Mouse (Mus musculus) adrenal gland, adult 18-20 months (tissue): ENCODE results near the gene Gm26558. TPM values are rescaled to one million over a fixed set of nuclear protein-coding genes. Genes with fewer than 3 reads are reported as not detected.

Source experiments
- DNase-seq, 2 experiments: peaks; one replicate each; pipeline ENCODE4 v3.0.0; 2021 to 2022; ENCODE audit warnings: low spot score in 2 of 2
- long read RNA-seq, 2 experiments: library from polyadenylated mRNA; stranded (forward); transcript quantifications; one replicate each; pipeline ENCODE4 v2.0.0; 2021
- total RNA-seq, 2 experiments: library from RNA; stranded (reverse); gene quantifications; 1 replicate in 1 of 2; 2 replicates in 1 of 2; pipeline ENCODE4 v1.2.3; 2021

Gm26558 gene
- total RNA-seq, result 1 to 10 TPM in 1 of 2 experiments, not detected in 1; 1.1 TPM
- long read RNA-seq, experiment 1, result 0 reads
- long read RNA-seq, experiment 2, result 0 reads

DNA sequence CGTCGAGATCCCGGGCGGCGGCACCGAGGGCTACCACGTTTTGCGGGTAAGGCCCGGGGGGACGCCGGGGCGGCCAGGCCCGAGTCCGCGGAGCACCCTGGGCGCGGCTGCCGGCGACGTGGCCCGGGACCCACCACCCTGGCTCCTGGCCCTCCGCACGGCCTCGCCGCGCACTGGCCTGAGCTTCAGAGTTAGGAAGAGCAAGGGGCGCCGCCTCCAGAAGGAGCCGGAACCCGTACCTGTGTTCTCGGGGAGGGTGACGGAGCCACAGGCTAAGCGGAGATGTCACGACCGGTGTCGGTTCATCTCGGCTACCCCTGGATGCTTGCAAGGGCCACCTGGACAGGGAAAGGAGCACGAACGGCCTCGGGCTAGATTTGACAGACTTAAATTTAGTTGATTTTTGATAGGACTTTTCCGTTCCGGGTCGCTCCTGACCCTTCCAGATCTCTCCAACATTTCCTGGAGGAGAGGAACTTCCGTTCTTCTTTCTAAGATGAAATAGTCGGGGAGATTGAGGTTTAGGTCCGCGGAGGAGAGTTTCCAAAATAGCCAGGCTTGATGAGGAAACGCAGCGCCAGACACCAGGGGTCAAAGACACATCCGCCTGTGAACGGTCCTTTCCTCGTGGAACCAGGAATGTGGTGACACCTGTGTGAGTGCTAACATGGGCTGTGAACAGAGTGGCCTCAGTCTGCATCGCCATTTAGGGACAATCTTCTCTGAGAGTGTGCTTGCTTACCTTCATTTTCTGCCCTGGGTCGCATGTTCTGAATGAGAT lies at the start of gene Gm26558:
Gene Gm26558 (minus strand): TSS at position 394 of the 781 bp plus-strand sequence.
- no peak for DNase-seq

DNA sequence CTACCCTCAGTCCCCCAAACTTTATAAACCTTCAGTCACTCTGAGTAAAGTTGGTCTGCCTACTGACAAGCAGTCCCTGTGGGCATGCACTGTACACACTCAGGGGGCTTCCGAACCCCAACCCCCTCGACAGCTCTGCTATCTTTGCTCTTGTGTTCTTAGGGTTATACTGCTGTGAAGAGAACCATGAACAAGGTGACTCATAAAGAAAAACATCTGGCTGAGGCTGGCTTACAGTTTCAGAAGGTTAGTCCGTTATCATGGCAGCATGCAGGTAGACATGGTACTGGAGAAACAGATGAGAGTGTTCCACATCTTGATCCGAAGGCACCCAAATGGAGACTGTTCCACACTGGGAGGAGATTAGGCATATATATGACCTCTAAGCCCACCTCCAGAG lies 49.0 kb upstream of the Gm26558 start:
- no peak for DNase-seq

DNA sequence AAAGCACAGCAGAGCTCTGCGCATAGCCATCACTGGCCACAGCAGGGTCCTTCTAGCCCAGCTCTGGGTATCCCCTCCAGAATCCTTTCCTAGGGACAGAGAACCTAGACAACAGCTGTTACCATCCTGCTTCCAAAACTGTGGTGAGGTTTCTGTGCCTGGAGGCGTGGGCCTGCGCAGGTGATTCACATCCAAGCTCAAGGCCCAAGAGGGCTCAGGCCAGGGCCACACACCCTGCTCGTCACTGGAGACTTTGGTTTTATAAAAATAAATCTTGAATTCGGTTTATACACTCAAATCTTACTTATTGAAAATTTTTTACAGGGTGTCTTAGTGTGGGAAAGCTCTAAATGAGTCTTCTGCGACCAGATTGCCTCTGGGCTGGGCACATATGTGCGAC lies 48.3 kb upstream of the Gm26558 start:
- no peak for DNase-seq

DNA sequence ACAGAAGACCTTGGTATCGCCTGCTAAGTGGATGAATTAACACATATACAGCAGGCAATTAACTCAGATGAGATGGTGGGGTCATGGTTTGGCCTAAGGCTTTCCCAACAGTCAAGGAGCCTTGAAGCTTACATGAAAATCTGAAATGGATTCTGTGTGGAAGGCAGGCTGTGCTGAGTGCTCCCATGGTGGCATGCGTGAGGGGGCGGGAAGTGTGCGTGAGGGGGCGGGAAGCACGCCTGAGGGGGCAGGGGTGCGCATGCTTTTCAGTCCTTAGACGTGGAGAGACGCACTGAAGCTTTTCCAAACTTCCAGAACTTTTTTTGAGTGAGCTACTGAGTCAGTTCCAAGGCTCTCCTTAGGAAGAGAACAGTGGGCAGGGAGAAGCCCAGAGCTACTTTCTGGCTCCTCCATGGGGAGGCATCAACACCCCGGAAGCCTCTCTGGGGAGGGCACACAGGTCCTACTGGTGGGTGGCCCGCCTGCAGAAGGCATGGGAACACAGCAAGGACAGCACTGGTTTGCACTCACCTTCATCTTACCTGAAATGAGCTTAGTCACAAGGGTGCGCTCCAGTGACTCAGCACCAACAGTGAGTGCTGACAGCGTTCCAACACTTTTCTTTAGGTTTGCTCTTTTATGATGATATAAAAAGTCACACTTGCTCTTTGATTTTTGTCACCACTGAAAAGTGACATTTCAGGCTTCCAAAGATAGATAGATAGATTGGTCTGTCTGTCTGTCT lies 47.2 kb upstream of the Gm26558 start:
- DNase-seq, result no peak

DNA sequence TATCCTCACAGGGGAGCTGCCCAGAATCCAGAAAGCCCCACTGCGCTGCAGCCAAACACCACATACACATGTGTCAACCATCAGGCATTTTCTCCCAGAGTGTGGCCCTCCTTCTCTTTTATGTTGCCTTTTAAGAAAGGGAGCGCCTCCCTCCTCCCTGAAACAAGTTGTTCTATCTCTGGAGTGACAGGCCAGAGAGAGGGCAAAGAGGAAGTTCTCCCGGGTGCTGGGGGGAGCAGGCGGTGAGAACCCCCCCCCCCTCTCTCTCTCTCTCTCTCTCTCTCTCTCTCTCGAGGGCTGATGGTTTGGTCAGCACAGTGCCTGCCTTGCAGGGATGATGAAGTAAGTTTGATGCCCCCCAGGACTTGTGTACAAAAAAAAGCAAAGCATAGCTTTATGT lies 40.5 kb upstream of the Gm26558 start:
- no peak for DNase-seq

DNA sequence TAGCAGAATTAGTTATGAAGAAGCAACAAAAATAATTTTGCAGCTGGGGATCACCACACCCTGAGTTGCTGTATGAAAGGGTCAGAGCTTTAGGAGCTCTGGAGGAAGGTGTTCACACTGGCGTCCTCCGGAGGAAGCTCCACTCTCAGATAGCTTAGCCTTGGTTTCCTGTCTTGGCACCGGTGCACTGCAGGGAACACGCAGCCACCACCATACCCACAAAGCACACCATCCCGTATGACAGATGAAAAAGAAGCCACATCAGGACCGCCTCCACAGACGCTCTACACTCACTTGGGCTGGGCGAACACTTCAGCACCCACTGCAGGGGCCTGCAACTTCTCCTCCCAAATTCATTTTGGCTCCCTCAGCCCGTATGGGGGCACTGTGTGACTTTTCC lies 39.7 kb upstream of the Gm26558 start:
- no peak for DNase-seq

DNA sequence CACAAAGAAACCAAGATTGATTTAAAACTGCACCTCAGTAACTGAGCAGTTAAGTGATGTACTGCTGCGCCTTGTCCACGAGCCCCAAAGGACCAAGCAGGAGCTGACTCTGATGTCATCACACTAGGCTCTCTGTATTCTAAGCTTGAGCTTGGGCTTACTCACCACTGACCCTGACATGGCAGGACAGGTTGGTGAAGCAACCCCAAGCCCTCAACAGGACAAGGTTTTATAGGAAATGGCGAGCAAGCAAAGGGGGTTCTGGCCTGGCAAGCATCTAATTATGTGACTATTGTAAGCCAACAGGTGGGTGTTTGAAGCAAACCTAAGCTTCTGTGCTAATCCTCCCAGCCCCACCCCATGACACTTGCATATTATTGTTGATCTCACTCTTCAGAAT lies 38.9 kb upstream of the Gm26558 start:
- DNase-seq, result no peak

DNA sequence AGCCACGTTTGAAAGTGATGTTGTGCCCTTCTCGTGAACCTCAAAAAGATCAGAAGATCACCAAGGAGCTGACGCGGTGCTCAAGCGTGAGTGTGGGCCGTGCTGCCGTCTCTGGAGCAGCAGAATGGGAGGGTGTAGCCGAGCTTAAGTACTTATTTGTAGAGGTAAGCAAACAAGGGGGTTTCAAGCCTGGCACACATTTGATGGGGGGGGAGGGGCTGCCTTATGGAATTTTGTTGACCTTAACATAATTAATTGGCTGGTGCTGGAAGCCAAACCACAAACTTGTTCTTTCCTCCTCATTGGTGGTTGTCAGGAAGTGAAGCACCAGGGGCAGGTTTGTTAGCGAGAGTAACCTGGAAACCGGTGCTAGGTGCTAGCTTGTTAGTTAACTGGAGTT lies 33.8 kb upstream of the Gm26558 start:
- no peak for DNase-seq

DNA sequence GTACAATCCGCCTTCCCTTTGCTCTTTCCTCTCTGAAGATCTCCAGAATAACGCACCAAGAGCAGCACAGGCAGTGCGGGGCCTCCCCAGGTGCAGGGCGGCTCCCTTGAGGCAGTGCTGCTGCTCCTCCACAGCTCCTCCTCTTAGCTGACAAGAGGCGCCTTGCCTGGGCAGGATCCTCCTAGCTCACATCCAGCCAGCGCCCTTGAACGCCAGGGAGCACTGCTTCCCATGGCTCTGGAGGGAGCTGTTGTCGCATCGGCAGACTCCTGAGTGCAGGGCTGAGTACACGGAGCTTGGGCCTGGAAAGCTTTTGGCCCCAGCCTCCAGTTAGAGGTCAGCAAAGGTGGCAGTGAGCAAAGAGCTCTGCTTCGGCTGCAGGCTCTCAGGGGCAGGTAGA lies 28.3 kb upstream of the Gm26558 start:
- DNase-seq, result no peak

DNA sequence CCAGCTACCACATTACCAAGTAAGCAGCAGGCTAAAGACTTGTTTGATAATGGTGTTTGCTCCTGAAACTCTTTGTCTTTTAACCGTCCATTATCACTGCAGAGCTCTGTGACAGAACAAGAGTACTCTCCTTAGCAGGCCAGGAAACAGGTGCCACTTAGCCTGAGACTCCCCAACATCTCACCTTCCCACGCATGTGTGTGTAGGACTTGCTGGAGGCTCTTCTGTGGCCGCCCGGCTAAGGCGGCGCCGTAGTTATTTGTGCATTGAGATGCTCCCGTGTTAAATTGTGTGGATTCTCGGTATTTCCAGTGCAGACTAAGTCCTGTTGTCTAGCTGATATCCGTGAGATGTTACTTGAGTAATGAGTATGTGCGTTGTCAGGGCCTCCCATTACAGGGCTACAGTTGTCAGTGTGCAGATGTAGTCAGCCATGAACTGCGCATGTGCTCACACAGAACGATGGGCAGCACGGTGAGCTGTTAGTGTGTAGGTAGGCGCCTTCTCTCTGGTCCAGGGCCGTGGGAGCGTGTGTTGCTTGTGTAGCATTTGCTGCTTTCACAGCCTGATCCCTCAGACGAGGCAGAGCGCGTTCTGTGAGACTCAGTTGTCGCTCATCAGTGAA lies 26.7 kb upstream of the Gm26558 start:
- no peak for DNase-seq

DNA sequence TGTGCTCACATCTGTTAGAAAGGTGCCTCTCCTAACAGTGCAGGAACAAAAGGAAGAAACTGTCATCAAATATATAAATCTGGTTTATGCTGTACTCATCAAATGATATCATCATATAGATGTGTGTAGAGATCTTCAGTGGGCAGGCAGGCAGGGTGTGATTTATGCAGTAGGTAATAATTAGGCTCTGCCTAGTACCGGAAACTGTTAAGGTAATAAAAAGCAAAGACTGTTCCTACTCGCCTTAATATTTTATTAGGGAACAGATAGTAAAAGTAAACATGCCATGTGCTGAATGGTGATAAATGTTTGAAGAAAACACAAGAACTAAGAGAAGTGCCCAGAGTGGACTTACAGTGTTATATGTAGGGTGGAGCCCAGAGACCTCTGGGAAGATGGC lies 20.4 kb upstream of the Gm26558 start:
- no peak for DNase-seq

DNA sequence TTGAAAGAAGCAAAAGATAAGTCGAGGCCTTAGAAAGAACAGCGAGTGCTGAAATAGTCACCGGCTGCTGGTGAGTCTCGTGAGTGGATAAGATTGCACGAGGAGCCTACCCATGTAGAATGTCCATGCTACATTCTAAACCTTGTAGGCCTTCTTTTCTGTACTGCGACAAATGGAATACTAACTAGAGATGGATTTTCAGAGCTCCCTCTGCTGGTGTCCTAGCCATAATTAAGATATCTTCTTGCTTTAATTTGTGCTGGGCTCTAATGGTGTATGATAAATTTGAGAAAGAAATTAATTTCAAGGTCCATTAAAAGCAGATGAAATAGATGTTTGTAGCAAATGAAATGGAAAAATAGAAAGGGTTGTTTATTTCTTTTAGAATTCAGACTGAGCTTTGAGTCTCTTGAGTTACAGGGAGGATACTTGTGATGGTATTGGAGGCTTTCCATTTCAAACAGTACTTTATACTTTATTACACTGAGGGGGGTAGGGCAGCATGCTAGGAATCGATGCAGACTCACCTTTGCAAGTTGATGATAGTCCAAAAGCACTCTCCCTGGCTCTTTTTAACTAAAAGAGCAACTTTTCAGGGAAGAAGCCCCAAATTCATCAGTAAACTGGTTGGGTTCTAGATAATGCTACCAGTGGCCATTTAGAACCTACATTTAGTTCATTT lies 11.7 kb upstream of the Gm26558 start:
- no peak for DNase-seq

DNA sequence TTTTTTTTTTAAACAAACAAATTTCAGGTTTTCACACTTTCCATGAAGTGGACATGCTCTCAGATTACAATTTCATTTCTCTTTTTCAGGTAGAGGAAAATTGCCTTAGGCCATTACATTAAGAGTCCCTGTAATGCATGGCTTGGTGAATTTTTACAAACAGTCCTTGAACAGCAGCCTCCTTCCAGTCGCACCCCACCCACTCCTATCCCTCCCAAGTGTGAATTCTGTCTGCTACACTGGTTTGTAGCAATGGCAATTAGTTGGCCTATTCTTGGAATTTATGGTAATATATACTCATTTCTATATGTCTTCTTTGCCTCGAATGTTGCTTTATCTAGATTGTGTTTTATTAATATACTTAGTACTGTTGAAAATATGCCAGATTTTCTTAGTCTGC lies 10.6 kb upstream of the Gm26558 start:
- DNase-seq, result no peak

DNA sequence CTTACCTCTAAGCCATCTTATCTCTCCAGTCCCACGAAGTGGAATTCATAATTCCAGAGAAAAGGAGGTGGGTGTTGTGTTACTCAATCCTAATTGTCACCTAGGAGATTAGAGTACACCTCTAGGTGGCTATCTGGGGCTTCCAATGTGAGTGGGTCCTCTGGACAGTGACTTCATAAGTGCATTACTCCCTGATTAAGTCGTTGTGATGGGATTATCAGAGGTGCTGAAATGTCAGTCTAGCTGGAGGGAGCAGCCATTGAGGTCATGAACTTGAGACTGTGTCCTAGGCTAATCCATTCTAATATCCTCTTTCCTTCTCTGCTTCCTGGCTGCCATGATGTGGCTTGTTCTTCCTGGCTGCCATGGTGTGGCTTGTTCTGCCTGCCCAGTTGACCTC lies 8.0 kb upstream of the Gm26558 start:
- DNase-seq, result no peak

DNA sequence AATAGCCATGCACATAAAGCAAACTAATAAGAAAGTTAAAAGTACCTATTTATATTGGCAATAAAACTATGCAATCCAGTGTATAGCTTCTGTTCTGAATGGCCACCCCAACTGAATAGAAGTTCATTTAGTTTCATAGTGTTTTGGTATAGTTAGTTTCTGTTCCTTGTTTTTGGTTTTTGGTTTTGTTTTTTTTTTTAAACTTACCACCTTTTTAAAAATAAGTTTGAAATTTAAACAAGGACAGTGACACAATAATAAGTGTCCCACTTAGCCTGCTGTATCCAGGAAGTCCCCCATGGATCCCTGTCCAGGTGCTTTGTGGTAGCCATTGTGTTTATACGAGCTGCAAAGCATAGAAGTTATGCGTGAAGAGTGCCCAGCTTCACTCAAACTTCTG lies 7.3 kb upstream of the Gm26558 start:
- no peak for DNase-seq

DNA sequence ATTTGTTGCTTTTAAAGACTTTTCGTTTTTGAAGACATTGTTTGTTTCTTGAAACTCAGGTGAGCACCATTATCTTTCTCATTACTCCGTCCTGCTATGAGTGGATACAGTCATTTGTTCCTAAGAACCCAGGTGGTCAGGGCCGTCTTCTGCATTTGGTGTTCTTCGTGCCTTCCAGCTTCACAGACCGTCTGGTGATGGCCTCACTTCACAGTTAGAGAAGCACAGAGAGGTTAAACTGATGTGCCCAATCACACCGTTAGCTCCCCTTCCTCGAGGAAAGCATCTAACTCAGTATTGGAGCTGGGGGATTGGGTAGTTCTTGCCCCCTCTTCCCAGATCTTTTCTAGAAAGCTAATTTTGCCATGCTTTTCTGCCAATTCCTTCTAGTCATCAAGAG lies 5.1 kb upstream of the Gm26558 start:
- no peak for DNase-seq

DNA sequence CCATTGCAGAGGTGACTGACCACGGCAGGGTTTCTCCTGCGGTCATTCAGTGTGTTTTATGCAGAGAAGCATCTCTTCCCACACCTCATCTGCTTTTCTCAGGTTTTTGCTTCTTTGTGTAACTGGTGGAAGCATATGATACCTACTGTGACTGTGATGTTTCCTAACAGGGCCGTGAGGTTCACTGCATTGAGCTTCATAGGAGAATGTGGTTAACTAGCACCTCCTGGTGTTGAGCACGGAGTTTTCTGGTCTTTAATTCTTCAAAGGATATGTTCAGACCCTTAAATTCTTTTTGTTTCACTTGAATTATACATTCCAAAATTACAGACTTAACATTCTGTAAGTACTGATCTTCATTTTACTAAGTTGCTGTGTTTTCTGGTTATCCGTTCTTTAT lies 1.9 kb upstream of the Gm26558 start:
- no peak for DNase-seq

DNA sequence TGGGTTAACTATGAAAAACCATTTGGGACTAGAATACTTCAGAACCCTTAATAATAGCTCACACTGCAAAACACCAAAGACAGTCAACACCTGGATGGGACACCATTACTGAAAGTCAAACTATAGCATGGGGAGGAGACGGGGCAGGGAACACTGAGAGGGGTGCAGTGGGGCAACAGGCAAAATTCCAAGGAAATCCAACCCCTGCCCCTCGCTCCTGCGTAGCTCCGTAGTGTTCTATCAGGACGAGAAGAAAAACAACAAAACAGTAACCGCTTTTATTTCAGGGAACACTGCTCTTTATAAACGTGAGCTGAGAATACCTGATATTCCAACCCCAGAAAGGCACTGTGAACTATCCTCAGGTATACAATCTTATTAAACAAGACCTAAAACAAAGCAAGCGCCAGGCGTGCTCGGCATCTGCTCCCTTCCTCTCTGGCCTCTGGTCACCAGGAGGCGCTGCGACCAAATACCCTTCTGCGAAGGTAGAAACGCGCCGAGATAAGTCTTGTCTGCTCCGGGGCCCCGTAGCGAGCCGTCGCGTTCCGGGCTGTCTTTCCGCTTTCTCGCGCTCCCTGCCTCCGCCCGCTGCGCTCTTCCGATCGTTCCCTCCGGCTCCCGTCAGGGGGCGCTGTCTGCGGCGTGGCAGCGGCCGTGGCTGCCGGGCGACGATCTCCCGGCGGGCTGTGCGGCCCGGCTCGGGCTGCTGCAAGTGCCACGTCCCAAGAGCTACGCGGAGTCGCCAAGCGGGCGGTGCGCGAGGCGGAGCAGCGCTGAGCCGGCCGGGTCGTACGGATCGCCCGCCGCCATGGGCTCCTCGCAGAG lies 807 bp downstream of the Gm26558 start, which contains the start of gene Gorasp2:
Gene Gorasp2 (plus strand): TSS at position 690 of the 828 bp plus-strand sequence.
- peak; percentile 93 to 96 for DNase-seq

DNA sequence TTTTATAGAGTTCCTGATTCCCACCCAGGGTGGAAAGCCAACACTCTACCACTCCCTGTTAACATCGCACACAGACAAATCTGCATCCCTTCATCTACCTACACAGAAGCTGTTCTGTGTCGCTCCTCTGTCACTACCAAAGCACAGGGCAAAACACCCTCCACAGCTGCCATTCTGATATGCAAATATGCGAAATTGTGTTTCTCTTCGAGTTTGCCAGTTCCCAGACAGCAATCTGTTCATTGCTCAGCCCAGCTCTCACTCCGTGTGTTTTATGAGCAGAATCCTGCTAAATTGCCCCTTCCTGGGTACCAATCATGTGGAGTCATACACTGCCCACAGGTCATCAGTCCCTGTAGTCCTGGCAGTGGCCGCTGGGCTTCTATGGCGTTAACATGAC lies 4.8 kb downstream of the Gm26558 start:
- no peak for DNase-seq

DNA sequence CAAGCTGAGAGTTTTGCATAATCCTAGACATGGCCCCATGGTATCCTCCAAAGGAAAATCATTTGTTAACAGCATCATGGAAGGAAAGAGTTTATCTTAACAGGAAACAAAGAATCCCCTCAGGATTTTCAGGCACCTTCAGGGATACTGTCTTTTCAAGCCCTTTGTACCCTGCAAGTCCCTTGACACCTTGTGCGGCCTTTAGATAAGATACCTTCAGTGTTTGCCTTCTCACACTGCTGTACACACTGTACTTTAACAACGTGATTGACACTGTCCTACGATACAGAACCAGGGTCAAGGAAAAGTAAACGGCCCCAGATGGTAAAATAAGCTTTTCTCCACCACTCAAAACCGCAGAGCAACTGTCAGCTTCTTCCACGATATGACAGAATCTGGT lies 10.1 kb downstream of the Gm26558 start:
- DNase-seq, result no peak

DNA sequence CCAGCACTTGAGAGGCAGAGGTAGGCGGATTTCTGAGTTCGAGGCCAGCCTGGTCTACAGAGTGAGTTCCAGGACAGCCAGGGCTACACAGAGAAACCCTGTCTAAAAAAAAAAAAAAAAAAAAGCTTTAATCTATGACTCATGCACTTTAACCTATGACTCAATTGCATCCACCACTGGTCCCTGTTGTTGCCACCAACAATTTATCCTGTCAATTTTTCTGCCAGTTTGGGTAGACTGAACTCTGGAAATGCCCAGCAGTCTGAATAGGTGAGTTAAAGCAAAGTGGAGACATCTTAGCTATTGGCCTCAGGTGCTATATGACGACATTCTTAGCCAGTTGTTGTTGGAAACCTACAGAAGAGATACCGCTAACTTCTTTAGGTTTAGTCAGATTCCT lies 12.4 kb downstream of the Gm26558 start:
- DNase-seq, result no peak
